Mouse (Mus musculus): Measurements from ENCODE around the gene Fcrl5.

Gene Fcrl5

DNA sequence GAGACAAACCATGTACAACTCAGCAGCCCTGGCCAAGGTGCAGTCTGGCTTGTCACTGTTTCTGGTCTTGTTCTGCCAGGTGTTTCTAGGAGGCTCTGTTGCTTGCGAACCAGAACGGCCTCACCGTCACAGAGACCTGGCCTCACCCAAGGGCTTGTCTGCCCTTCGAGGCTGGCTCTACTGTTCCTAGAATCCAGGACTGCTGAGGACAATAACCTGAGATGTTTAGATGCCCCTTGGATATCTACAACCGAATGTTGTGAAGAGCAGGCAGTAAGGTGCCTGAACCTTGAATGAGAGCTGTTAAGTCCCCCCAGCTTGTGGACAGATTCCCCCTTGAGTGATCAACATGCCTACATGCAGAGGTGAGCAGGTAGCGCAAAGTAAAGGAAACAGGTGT lies 67.2 kb downstream of the Fcrl5 start:
- TF ChIP-seq NANOG (IDR thresholded peaks at IDR 0.05; ENCODE audit: borderline replicate concordance, low read length) = no peak
- TF ChIP-seq CTCF (conservative IDR thresholded peaks at IDR 0.05; ENCODE audit: low read length) = no peak
- no peak for TF ChIP-seq POU5F1 (IDR thresholded peaks at IDR 0.05; ENCODE audit: borderline replicate concordance, low read length)
- H3K4me3 ChIP-seq (replicated peaks; ENCODE audit: low read length) = no peak overlapping the region
- peaks cover 4% of the 10 kb centered on the region; the same call in 1 of the 2 replicates for H3K9me3 ChIP-seq (ENCODE audit: low read length)
- peaks cover 55% of the 10 kb centered on the region for H3K4me1 ChIP-seq (replicated peaks; ENCODE audit: low read depth, low read length)
- no peaks in the 10 kb centered on the region for H3K36me3 ChIP-seq (ENCODE audit: insufficient read depth, low read length)
- H3K27me3 ChIP-seq (ENCODE audit: insufficient read depth, low read length) = peaks cover 7% of the 10 kb centered on the region

DNA sequence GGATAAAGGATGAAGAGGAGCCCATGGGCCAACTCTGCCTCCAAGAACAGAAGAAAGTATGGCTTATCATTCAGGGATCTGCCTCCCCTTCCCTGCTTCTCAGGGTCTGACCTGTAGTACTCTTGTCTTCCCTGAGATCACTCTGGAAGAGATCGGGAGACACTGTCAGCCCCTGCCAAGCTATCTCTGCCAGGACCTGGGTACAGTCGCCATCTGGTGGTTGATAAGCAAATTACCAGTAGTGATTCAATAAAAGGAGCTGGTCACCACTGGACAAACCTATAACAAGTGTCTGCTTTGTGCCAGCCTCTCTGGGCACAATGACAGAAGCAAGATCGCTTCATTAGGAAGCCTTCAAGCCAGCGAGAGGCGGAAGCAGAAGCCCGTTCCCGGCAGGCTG lies 68.8 kb downstream of the Fcrl5 start:
- Histone ChIP-seq H3K4me3 (replicated peaks; ENCODE audit: low read length) (no peak overlapping the region), H3K27me3 (ENCODE audit: insufficient read depth, low read length) (peaks cover 14% of the 10 kb centered on the region), H3K9me3 (ENCODE audit: low read length) (peaks cover 4% of the 10 kb centered on the region; the same call in 1 of the 2 replicates), H3K4me1 (replicated peaks; ENCODE audit: low read depth, low read length) (peaks cover 56% of the 10 kb centered on the region), H3K36me3 (ENCODE audit: insufficient read depth, low read length) (no peaks in the 10 kb centered on the region)
- peak; percentile 68 for TF ChIP-seq CTCF (conservative IDR thresholded peaks at IDR 0.05; ENCODE audit: low read length)
- no peak for TF ChIP-seq NANOG (IDR thresholded peaks at IDR 0.05; ENCODE audit: borderline replicate concordance, low read length)
- no peak for TF ChIP-seq POU5F1 (IDR thresholded peaks at IDR 0.05; ENCODE audit: borderline replicate concordance, low read length)

DNA sequence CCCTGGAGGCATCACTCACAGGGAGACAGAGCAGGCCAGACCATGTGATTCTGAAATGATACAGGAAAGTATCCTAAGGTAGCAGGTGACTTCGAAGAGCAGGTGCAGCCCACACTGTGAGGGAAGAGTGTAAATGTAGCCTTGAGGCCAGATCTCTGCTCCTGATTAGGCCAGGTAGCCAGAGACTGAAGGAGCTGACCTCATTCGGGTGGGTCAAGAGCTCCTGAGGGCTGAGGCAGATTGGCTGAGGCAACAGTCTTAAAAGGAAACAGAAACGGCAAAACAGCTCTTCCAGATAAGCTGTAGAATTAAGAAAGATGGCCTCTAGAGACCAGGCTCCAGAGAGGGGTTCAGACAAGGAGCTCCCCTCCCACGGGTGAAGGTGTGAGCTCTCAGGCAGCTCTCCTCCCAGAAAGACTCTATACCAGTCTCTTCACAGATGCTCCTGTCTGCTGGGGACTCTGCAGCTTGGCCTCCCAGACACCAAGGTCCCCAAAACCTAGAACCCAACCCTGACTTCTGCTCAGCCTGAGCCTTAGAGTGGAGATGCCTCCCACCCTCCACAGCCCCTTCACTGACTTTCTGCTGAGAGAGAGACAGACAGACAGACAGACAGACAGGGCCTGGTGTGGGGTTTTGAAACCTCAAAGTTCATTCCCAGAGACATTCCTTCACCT lies 69.3 kb downstream of the Fcrl5 start:
- Histone ChIP-seq H3K27me3 (ENCODE audit: insufficient read depth, low read length) (peaks cover 17% of the 10 kb centered on the region), H3K4me3 (replicated peaks; ENCODE audit: low read length) (no peak overlapping the region), H3K4me1 (replicated peaks; ENCODE audit: low read depth, low read length) (peaks cover 50% of the 10 kb centered on the region), H3K9me3 (ENCODE audit: low read length) (peaks cover 4% of the 10 kb centered on the region; the same call in 1 of the 2 replicates), H3K36me3 (ENCODE audit: insufficient read depth, low read length) (no peaks in the 10 kb centered on the region)
- TF ChIP-seq CTCF (conservative IDR thresholded peaks at IDR 0.05; ENCODE audit: low read length) = no peak
- TF ChIP-seq POU5F1 (IDR thresholded peaks at IDR 0.05; ENCODE audit: borderline replicate concordance, low read length) = no peak
- no peak for TF ChIP-seq NANOG (IDR thresholded peaks at IDR 0.05; ENCODE audit: borderline replicate concordance, low read length)

- TF ChIP-seq CTCF (conservative IDR thresholded peaks at IDR 0.05; ENCODE audit: low read length) = no peak
- no peak for TF ChIP-seq NANOG (IDR thresholded peaks at IDR 0.05; ENCODE audit: borderline replicate concordance, low read length)
- no peak for TF ChIP-seq POU5F1 (IDR thresholded peaks at IDR 0.05; ENCODE audit: borderline replicate concordance, low read length)
- no peak overlapping the region for H3K4me3 ChIP-seq (replicated peaks; ENCODE audit: low read length)
- H3K4me1 ChIP-seq (replicated peaks; ENCODE audit: low read depth, low read length) = peaks cover 41% of the 10 kb centered on the region
These were observed 71.2 kb downstream of the Fcrl5 start for GRCm38 (mm10) chr3:87506456-87507416.

DNA sequence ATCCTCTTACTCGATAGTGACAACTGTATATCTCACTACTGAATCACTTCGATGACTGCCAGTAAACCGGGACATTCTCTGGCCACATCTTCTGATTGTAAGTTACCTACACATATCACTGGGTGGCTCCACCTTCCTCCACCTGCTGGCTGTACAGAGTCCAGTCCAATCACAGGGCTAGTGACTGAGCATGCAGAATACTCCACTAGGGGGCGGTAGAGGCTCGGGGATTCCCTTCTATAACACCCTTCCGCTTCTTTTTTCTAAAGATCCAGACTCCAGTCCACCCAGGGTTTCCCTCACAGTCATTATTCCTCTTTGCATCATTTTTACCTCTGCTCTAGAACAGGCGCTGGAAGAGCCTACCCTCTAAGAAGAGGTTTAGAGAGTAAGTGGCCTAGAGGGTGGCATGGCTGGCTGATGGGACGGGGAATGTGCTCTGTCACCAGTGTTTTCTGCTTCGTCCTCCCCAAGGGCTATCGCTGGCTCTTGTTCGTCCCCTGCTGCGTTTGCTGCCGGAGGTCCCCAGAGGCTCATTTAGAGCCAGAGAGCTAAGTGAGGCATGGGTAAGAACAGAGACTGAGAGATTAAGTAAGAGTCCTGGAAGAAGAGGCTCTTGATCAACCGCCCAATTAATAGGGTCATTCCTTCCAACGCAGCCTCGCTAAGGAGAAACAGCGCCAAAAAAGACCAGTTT lies 72.8 kb downstream of the Fcrl5 start:
- Histone ChIP-seq H3K36me3 (ENCODE audit: insufficient read depth, low read length) (no peaks in the 10 kb centered on the region), H3K9me3 (ENCODE audit: low read length) (peaks cover 4% of the 10 kb centered on the region; the same call in 1 of the 2 replicates), H3K27me3 (ENCODE audit: insufficient read depth, low read length) (peaks cover 17% of the 10 kb centered on the region; the same call in 1 of the 2 replicates), H3K4me1 (replicated peaks; ENCODE audit: low read depth, low read length) (peaks cover 43% of the 10 kb centered on the region), H3K4me3 (replicated peaks; ENCODE audit: low read length) (no peak overlapping the region)
- TF ChIP-seq POU5F1 (IDR thresholded peaks at IDR 0.05; ENCODE audit: borderline replicate concordance, low read length) (no peak), NANOG (IDR thresholded peaks at IDR 0.05; ENCODE audit: borderline replicate concordance, low read length) (no peak), CTCF (conservative IDR thresholded peaks at IDR 0.05; ENCODE audit: low read length) (peak; percentile 72)

More at GRCm38 (mm10) chr3:87506456-87507416, 71.2 kb downstream of the Fcrl5 start:
- H3K9me3 ChIP-seq (ENCODE audit: low read length) = peaks cover 4% of the 10 kb centered on the region; the same call in 1 of the 2 replicates
- peaks cover 24% of the 10 kb centered on the region for H3K27me3 ChIP-seq (ENCODE audit: insufficient read depth, low read length)
- no peaks in the 10 kb centered on the region for H3K36me3 ChIP-seq (ENCODE audit: insufficient read depth, low read length)

DNA sequence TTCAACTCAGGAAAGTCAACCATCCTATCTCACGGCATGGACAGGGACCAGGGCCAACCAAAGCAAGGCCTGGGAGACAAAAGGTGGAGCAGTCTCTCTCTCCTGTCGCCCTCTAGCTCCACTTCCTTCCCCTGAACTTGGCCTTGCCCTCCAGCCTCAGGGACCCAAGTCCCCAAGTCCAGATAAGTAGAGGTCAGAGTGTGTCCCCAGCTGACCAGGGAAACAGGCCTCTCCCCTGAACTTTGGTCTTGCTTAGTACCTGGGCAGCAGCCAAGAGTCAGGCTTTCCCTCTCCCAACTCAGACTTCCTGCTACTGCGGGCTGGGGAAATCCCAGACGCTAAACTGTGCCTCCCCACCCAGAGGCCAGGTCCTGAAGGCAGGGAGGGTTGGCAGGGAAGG lies 73.5 kb downstream of the Fcrl5 start:
- H3K4me3 ChIP-seq (replicated peaks; ENCODE audit: low read length) = no peak overlapping the region
- H3K27me3 ChIP-seq (ENCODE audit: insufficient read depth, low read length) = peaks cover 17% of the 10 kb centered on the region; the same call in 1 of the 2 replicates
- peaks cover 4% of the 10 kb centered on the region; the same call in 1 of the 2 replicates for H3K9me3 ChIP-seq (ENCODE audit: low read length)
- no peaks in the 10 kb centered on the region for H3K36me3 ChIP-seq (ENCODE audit: insufficient read depth, low read length)
- peaks cover 37% of the 10 kb centered on the region for H3K4me1 ChIP-seq (replicated peaks; ENCODE audit: low read depth, low read length)
- TF ChIP-seq NANOG (IDR thresholded peaks at IDR 0.05; ENCODE audit: borderline replicate concordance, low read length) = no peak
- no peak for TF ChIP-seq POU5F1 (IDR thresholded peaks at IDR 0.05; ENCODE audit: borderline replicate concordance, low read length)
- no peak for TF ChIP-seq CTCF (conservative IDR thresholded peaks at IDR 0.05; ENCODE audit: low read length)

DNA sequence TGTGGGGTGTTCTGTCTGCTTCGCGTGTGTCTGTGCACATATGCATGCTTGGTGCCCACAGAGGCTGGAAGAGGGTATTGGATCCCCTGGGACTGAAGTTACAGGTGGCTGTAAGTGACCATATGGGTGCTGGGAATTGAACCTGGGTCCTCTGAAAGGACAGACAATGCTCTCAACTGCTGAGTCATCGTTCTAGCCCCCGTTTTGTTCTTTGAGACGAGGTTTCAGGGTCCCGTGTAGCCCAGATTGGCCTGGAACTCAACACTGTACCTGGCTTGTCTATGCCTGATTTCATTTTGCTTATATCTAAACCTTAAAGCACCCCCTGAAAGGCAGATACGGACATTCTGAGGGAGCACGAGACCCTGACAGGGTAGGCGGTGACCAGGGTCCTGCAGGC lies 75.3 kb downstream of the Fcrl5 start:
- Histone ChIP-seq H3K36me3 (ENCODE audit: insufficient read depth, low read length) (no peaks in the 10 kb centered on the region), H3K9me3 (ENCODE audit: low read length) (peaks cover 11% of the 10 kb centered on the region; the same call in 1 of the 2 replicates), H3K4me3 (replicated peaks; ENCODE audit: low read length) (no peak overlapping the region), H3K27me3 (ENCODE audit: insufficient read depth, low read length) (peaks cover 17% of the 10 kb centered on the region; the same call in 1 of the 2 replicates), H3K4me1 (replicated peaks; ENCODE audit: low read depth, low read length) (peaks cover 37% of the 10 kb centered on the region)
- TF ChIP-seq POU5F1 (IDR thresholded peaks at IDR 0.05; ENCODE audit: borderline replicate concordance, low read length) = no peak
- TF ChIP-seq CTCF (conservative IDR thresholded peaks at IDR 0.05; ENCODE audit: low read length) = no peak
- TF ChIP-seq NANOG (IDR thresholded peaks at IDR 0.05; ENCODE audit: borderline replicate concordance, low read length) = no peak

Data from E14TG2a.4 (cell line).